Mouse (Mus musculus) G1E (cell line): Measurements from ENCODE around the gene Ntrk3.

Source experiments
- CTCF ChIP-seq: IDR thresholded peaks from 2 replicates; pipeline ENCODE4 v1.5.1; 2012; ENCODE audit warnings: low read depth, low read length, inconsistent platforms, mixed read lengths
- GATA1 ChIP-seq: IDR thresholded peaks from 2 replicates; pipeline ENCODE4 v1.6.1; 2012; ENCODE audit warnings: borderline replicate concordance, low read length, inconsistent platforms, mixed read lengths
- GATA2 ChIP-seq: IDR thresholded peaks from 2 replicates; pipeline ENCODE4 v1.6.1; 2012; ENCODE audit warnings: low read depth, low read length, inconsistent platforms, borderline replicate concordance
- POLR2AphosphoS5 ChIP-seq: IDR thresholded peaks from 2 replicates; pipeline ENCODE4 v1.6.1; 2012; ENCODE audit warnings: low read depth, low read length, inconsistent platforms; ENCODE audit not compliant: insufficient replicate concordance
- TAL1 ChIP-seq: conservative IDR thresholded peaks from 2 replicates; pipeline ENCODE4 v1.6.1; 2012; ENCODE audit warnings: low read depth, low read length, inconsistent platforms, mixed read lengths

GRCm38 (mm10) chr7:78190931-78191653 lies 546.7 kb downstream of the Ntrk3 start:
- no peak for TF ChIP-seq CTCF
- TF ChIP-seq POLR2AphosphoS5: no peak
- no peak for TF ChIP-seq GATA1
- TF ChIP-seq TAL1: no peak
- no peak for TF ChIP-seq GATA2
